Mouse (Mus musculus): Measurements from ENCODE around the gene Srsf7.
"Not testable (repeated sequence)": the region's sequence is repeated elsewhere in the genome, so short reads cannot be mapped to it uniquely, and the experiment has no call there.

The Srsf7 gene

GRCm38 (mm10) chr17:80206671-80207581, at the start of gene Srsf7, which contains the start of gene Ttc39d:
Gene Srsf7, minus strand, starts transcription at chr17:80207307.
Gene Ttc39d, plus strand, starts transcription at chr17:80207460.
- peak; percentile 99 for DNase-seq

- DNase-seq = peak; percentile 19
Observed at GRCm38 (mm10) chr17:80255208-80255607, 48.1 kb upstream of the Srsf7 start.

- DNase-seq = no peak
Observed at GRCm38 (mm10) chr17:80254421-80254820, 47.3 kb upstream of the Srsf7 start.

DNA sequence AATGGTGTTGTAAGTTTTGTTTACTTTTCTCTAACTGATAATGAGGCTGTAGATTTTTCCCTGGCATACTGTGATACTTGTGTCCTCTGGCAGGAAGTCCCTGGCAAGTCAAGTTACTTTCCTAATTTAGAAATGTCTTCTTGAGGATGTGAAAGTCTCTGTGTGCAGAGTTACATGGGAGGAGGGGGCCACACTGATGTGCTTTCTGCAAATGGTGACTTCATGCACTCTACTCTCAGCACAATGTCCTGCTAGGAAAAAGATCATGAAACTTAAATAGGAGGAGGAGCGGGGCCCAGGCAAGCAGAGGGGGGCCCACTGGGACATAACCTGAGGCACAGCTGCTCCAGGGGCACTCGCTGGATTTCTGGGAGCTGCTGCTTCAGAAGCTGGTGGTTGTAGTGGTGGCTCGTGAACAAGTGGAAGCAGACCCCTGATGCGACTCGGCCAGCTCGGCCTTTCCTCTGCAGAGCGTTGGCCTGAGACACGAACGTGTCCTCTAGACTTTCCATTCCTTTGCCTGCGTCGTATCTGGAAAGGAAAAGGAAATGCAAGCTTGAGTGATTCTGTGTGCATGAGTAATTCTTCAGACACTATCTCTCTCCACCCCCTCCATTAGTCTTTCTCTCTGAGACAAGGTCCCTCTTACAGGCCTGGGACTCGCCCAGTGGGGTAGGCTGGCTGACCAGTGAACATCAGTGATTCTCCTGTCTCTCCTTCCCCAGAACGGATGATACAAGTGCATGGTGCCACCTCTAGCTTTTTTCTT, 45.8 kb upstream of the Srsf7 start:
- no peak for DNase-seq

DNA sequence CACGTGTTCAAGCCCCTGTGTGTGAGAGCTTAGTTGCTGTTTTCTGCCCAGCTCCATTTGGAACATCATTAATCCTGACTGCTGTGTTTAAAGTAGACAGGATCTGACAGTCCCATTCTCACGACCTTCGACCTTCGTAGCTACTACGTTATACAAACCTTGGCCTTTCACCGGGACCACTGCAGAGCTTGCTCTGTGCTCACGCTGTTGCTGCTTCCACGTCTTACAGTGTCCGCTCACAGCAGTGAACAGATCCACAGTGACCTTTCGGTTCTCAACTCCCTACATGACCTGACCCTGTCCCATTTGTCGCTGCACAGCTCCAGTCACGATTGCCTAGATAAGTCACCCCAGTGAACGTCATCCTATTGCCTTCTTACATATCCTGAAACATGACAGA, 36.0 kb upstream of the Srsf7 start:
- no peak for DNase-seq

GRCm38 (mm10) chr17:80241594-80241993, 34.5 kb upstream of the Srsf7 start:
- no peak for DNase-seq

DNA sequence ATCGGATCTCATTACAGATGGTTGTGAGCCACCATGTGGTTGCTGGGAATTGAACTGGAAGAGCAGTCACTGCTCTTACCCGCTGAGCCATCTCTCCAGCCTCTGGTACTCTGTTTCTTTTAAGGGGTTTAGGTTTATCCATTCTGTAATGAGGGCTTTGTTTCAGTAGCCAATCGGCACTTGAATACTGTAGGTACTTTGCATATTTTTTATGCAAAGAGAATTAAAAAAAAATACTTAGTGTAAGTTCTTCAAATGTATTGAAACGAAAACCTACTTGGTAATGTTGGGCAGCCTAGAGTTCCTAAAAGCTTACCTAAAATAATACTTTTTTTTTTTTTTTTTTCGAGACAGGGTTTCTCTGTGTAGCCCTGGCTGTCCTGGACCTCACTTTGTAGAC, 30.4 kb upstream of the Srsf7 start:
- DNase-seq = no peak

- no peak for DNase-seq
Observed at GRCm38 (mm10) chr17:80236805-80237204, 29.7 kb upstream of the Srsf7 start.

DNA sequence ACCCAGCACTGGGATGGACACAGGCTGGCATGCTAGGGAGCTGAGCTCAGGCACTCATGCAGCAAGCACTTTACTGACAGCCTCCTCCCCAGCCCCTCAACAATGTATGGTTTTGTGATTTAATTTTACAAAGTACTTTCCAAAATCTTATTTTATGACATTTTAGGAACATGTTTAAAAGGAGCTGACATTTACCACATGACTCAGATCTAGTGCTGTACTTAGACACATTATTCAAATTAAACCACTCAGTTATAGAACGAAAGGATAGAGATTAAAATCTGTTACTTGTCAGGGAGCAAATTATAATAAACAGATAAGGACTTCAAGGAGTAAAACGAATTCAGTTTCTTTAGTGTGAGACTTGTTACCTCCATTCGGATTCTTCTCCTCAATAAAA, 28.4 kb upstream of the Srsf7 start:
- DNase-seq = no peak

DNA sequence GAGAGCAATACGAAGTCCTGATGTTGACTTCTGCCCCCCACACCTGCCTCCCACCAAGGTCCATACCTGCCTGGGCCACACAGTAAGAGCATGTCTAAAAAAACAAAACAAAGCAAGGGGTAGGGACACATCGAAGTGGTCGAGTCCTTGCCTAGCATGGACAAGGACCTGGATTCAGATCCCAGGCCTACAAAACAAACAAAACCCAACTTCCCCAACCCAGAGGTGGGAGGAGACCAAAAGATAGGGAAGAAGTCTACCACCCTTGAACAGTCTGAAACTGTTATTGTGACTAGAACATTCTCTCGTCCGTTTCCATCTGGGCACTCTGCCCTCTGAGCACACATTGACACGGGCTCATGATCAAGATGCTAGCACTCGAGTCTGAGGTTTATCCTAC, 27.3 kb upstream of the Srsf7 start:
- no peak for DNase-seq

- no peak for DNase-seq
Observed at GRCm38 (mm10) chr17:80233844-80234243, 26.7 kb upstream of the Srsf7 start.

DNA sequence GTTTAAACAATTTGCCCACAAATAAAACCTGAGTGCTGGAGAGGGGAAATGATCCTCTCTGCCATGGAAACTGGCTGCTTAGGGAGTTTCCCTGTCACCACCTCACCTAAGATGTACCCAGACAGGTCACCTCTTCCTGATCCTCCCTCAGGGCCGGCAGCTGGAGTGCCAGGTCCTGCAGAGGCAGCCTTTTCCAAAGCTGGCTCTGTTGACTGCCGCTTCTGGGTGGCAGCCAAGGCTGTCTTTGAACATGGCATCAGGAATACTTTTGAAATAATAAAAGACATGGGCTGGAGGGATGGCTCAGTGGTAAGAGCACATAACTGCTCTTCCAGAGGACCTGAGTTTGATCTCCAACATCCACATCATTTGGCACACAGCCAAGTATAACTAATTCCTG, 22.3 kb upstream of the Srsf7 start:
- DNase-seq = no peak

- not testable (repeated sequence) for DNase-seq
Observed at GRCm38 (mm10) chr17:80225142-80225541, 18.0 kb upstream of the Srsf7 start.

DNA sequence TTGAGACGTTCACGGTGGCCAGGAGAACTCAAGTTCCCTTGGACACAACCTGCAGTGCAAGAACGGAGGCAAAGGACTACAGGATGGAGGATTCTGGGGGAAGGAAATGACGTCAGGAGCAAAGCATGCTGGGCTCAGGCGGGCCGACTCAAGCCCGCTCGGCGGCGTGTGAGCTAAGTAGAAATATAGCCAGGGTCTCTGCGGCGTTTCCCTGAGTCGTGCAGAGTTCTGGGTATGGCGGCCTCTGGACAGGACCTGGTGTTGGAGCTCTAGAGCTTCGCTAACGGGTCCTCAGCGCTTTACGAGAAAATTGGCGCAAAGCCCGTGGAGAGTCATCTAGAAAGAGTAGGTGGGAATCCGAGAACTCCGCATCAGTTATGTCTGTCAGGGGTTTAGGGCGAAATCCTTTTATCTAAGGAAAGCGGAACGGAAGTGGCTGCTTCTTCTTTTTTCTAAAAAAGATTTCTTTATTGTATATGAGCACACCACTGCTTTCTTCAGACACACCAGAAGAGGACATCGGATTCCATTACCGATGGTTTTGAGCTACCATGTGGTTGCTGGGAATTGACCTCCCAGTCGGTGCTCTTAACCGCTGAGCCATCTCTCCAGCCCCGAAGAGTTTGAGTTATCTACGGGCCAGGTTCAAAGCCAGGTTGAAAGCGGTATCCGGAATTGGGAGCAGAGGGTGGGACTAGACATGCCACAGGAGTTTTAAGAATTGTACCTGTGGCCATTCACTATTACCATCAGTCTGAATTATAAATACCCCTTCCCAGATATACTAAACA, 17.4 kb upstream of the Srsf7 start, which contains the start of gene Gemin6:
Gene Gemin6, plus strand, starts transcription at position 116 of the 791 bp plus-strand sequence.
- DNase-seq = peak; percentile 84

DNA sequence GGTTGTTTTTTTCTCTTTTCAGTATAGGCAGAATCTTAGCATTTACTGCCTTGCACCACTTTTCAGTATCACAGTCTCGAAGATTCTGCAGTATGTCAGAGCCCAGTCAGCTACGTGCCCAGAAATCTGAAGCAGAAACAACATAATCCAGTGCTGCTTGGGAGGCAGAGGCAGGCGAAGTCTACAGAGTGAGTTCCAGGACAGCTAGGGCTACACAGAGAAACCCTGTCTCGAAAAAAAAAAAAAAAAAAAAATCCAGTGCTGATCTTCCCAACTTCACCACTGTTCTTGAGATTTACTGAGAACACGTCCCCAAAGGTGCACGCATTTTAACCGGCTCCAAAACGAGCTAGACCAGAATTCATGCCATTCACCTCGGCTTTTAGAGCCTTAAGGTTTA, 16.7 kb upstream of the Srsf7 start:
- no peak for DNase-seq

DNA sequence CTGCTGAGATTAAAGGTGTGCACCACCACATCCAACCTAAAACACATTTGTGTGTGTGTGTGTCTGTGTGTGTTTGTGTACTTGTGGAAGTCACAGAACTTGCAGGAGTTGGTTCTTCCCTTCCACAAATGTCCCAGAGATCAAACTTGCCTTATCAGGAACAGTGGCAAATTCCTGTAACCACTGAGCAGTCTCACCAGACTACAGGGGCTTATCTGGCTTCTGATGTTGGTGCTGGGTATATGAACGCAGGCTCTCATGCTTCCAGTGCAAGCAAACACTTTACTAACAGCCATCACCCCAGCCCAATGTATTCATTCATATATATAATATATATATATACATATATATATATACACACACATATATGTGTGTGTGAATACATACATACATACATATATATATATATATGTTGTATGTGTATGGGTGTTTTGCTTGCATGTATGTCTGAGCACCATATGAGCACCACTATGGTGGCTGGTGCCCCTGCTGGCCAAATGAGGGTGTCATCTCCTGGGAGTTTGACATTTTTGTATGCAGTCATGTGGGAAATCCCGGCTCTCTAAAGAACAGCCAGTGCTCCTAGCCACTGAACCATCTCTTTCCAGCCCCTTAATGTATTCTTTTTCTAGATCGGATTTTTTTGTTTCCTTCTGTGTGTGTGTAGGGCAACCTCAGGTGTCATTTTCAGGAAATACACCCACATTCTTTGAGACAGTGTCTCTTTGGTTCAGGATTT, 15.0 kb upstream of the Srsf7 start:
- DNase-seq = peak; percentile 7

DNA sequence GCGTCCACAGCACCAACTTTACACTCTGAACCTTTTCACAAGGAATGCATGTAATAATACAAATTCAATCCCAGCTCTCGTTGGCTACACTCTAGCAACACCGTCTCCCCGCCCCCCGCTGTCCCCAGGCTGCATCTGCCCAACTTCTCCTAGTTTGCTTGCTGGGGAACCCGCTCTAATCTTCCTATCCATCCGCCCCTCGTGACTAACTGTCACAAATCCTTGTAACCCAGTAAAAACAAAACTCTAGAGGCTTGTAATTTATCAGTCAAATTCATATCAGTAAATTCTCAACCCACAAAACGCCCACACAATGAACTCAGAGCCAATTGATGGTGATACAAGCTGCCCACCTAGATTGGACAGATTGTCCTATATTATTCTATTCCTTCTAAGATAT, 14.1 kb upstream of the Srsf7 start:
- DNase-seq = no peak

GRCm38 (mm10) chr17:80220131-80220530, 13.0 kb upstream of the Srsf7 start:
- DNase-seq = no peak

GRCm38 (mm10) chr17:80213998-80214397, 6.9 kb upstream of the Srsf7 start:
- DNase-seq = not testable (repeated sequence)

DNA sequence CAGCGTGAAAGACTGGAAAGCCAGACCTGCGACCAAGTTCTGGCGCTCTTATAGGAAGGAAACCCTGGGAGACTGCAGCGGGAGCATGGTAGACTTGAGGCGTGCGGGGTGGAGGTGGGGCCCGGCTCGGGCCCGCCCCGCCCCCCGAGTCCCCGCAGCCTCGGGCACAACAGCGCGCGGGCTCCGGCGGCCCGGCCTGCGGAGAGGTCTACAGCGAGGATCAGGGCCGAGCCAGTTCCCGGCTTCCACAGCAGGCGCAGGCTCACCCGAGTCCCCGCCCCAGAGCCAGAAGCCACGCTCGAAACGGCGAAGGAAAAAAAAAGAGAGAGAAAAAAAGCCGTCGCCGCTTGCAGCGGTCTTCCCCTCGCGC, 821 bp downstream of the Srsf7 start:
- DNase-seq = no peak

DNA sequence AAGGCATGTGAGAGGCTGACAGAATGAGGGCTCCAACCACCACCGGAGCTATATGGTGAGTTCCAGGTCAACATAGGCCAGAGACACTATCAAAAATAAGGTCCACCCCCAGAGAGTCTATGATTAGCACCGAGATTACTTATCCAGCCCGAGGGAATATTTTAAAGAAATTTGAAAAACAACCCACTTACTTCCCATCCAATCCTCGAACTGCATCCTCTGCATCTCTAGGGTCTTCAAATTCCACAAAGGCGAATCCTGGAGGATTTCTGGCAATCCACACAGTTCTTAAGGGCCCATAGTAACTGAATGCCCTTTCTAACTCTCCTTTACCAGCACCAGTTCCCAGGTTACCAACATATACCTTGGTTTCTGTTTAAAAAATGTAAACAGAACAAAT, 1.4 kb downstream of the Srsf7 start:
- DNase-seq = no peak

GRCm38 (mm10) chr17:80199160-80199778, 7.8 kb downstream of the Srsf7 start:
- DNase-seq = no peak
